In genomic region chr13:63486791-63487706, GRCm38 (mm10) we compare ENCODE assay signal across 13 mouse cellular contexts. TPM values are rescaled to one million over a fixed set of nuclear protein-coding genes. Genes with fewer than 3 reads are reported as not detected.
DNase-seq lines count a peak whose midpoint lies in the region; ATAC-seq and TF ChIP-seq lines count a peak whose summit lies in the region.
"Had no signal": no experiment of that assay in that cellular context is flagged by ENCODE, and none has a peak within 500 bp of the region (broad histone marks: within the 10 kb centered on the region; RNA-seq: fewer than 3 reads in every experiment).

No protein-coding gene starts in this region.

- 35% methylated on average over 18 of the region's 18 CpGs for WGBS in intestine, embryonic 14.5 days
- 35% methylated on average over 18 of the region's 18 CpGs for WGBS in intestine, embryonic 15.5 days
- 15% methylated on average over 18 of the region's 18 CpGs for WGBS in forebrain, embryonic 11.5 days
- 6% methylated on average over 18 of the region's 18 CpGs for WGBS in hindbrain, postnatal 0 days
- 5% methylated on average over 18 of the region's 18 CpGs for WGBS in neural tube, embryonic 12.5 days

- no peak overlapping the region for H3K27ac ChIP-seq in intestine, embryonic 14.5 days (ENCODE audit: low read depth)
- H3K27ac ChIP-seq in intestine, embryonic 15.5 days: no peak overlapping the region
- H3K27ac ChIP-seq in forebrain, embryonic 11.5 days (ENCODE audit: low read depth, low read length): peak overlapping the region; percentile 75
- H3K27ac ChIP-seq in hindbrain, postnatal 0 days: no peak overlapping the region
- H3K27ac ChIP-seq in neural tube, embryonic 12.5 days: peak overlapping the region; percentile 34; the same call in 1 of the 2 replicates
- H3K27ac ChIP-seq: macrophage had no signal

- no peak overlapping the region for H3K9ac ChIP-seq in intestine, embryonic 14.5 days (ENCODE audit: low read length)
- H3K9ac ChIP-seq in intestine, embryonic 15.5 days: no peak overlapping the region
- H3K9ac ChIP-seq in forebrain, embryonic 11.5 days (ENCODE audit: low read length): no peak overlapping the region
- H3K9ac ChIP-seq in hindbrain, postnatal 0 days (replicated peaks; ENCODE audit: low read length): 0 out of 2 replicates have a peak overlapping the region, but pooled peaks have one; percentile 3
- 0 out of 2 replicates have a peak overlapping the region, but pooled peaks have one; percentile 33 for H3K9ac ChIP-seq in neural tube, embryonic 12.5 days

- no peak for DNase-seq in intestine, embryonic 14.5 days (ENCODE audit: low spot score)
- peak; percentile 79 for DNase-seq in forebrain, embryonic 11.5 days (ENCODE audit: low spot score)
- peak; percentile 20 for DNase-seq in hindbrain, postnatal 0 days (ENCODE audit: low spot score)
- DNase-seq in left cerebral cortex, adult 9 months (ENCODE audit: low spot score in 2 of 2): no peak
- DNase-seq in layer of hippocampus, postnatal 14 days (ENCODE audit: low spot score in 2 of 2): no peak
- DNase-seq in T-cell, adult 2 months (ENCODE audit: low spot score): no peak
- DNase-seq: gastrocnemius, postnatal 14 days; liver; thymus, postnatal 36 days had no signal

- no peaks in the 10 kb centered on the region for H3K36me3 ChIP-seq in intestine, embryonic 14.5 days (ENCODE audit: control insufficient read depth, insufficient read depth, low read length)
- H3K36me3 ChIP-seq in intestine, embryonic 15.5 days: no peaks in the 10 kb centered on the region
- H3K36me3 ChIP-seq in forebrain, embryonic 11.5 days (ENCODE audit: control insufficient read depth, insufficient read depth, low read length): no peaks in the 10 kb centered on the region
- no peaks in the 10 kb centered on the region for H3K36me3 ChIP-seq in hindbrain, postnatal 0 days (ENCODE audit: insufficient read depth, low read length)
- no peaks in the 10 kb centered on the region for H3K36me3 ChIP-seq in neural tube, embryonic 12.5 days
- H3K36me3 ChIP-seq: G1E had no signal

- H3K4me1 ChIP-seq in intestine, embryonic 14.5 days (replicated peaks; ENCODE audit: control insufficient read depth, insufficient read depth, low read length): no peaks in the 10 kb centered on the region
- H3K4me1 ChIP-seq in intestine, embryonic 15.5 days (replicated peaks): no peaks in the 10 kb centered on the region
- peaks cover 17% of the 10 kb centered on the region for H3K4me1 ChIP-seq in forebrain, embryonic 11.5 days (replicated peaks; ENCODE audit: control insufficient read depth, insufficient read depth, low read length)
- peaks cover 7% of the 10 kb centered on the region; the same call in 1 of the 2 replicates for H3K4me1 ChIP-seq in hindbrain, postnatal 0 days (ENCODE audit: insufficient read depth, low read length)
- H3K4me1 ChIP-seq in neural tube, embryonic 12.5 days: peaks cover 24% of the 10 kb centered on the region

- no peak overlapping the region for H3K4me3 ChIP-seq in intestine, embryonic 14.5 days (ENCODE audit: low read depth, low read length)
- no peak overlapping the region for H3K4me3 ChIP-seq in intestine, embryonic 15.5 days (replicated peaks)
- H3K4me3 ChIP-seq in forebrain, embryonic 11.5 days (ENCODE audit: low read depth, low read length): no peak overlapping the region
- H3K4me3 ChIP-seq in hindbrain, postnatal 0 days (ENCODE audit: low read length): peak overlapping the region; percentile 16; the same call in 1 of the 2 replicates
- no peak overlapping the region for H3K4me3 ChIP-seq in neural tube, embryonic 12.5 days

- TF ChIP-seq CTCF in hindbrain, postnatal 0 days (IDR thresholded peaks at IDR 0.05; ENCODE audit: low read depth): no peak

- 0 out of 2 replicates have a peak overlapping the region, but pooled peaks have one; percentile 4 for H3K4me2 ChIP-seq in intestine, embryonic 14.5 days (ENCODE audit: low read length)
- H3K4me2 ChIP-seq in intestine, embryonic 15.5 days (replicated peaks): no peak overlapping the region
- H3K4me2 ChIP-seq in forebrain, embryonic 11.5 days (ENCODE audit: low read depth, low read length, severe bottlenecking): peak overlapping the region; percentile 31; the same call in 1 of the 2 replicates
- peak overlapping the region; percentile 46 for H3K4me2 ChIP-seq in hindbrain, postnatal 0 days (ENCODE audit: low read depth, low read length)
- H3K4me2 ChIP-seq in neural tube, embryonic 12.5 days (replicated peaks): peak overlapping the region; percentile 48

- ATAC-seq in intestine, embryonic 14.5 days (replicated peaks; ENCODE audit: low FRiP score, low TSS enrichment, low read depth): no peak
- ATAC-seq in intestine, embryonic 15.5 days: no peak
- peak; percentile 87 for ATAC-seq in forebrain, embryonic 11.5 days (replicated peaks; ENCODE audit: low FRiP score)
- peak; percentile 49 for ATAC-seq in hindbrain, postnatal 0 days
- peak; percentile 90 for ATAC-seq in neural tube, embryonic 12.5 days (ENCODE audit: low FRiP score, low read depth)

- H3K27me3 ChIP-seq in intestine, embryonic 14.5 days (replicated peaks; ENCODE audit: control insufficient read depth, insufficient read depth, low read length): no peaks in the 10 kb centered on the region
- H3K27me3 ChIP-seq in intestine, embryonic 15.5 days (replicated peaks): no peaks in the 10 kb centered on the region
- no peaks in the 10 kb centered on the region for H3K27me3 ChIP-seq in forebrain, embryonic 11.5 days (ENCODE audit: control insufficient read depth, insufficient read depth, low read length)
- H3K27me3 ChIP-seq in hindbrain, postnatal 0 days (ENCODE audit: insufficient read depth, low read length): no peaks in the 10 kb centered on the region
- no peaks in the 10 kb centered on the region for H3K27me3 ChIP-seq in neural tube, embryonic 12.5 days (replicated peaks)

- no peaks in the 10 kb centered on the region for H3K9me3 ChIP-seq in intestine, embryonic 14.5 days (ENCODE audit: control insufficient read depth, low read length)
- no peaks in the 10 kb centered on the region for H3K9me3 ChIP-seq in intestine, embryonic 15.5 days
- H3K9me3 ChIP-seq in forebrain, embryonic 11.5 days (ENCODE audit: control insufficient read depth, low read length): no peaks in the 10 kb centered on the region
- H3K9me3 ChIP-seq in hindbrain, postnatal 0 days (ENCODE audit: low read length): no peaks in the 10 kb centered on the region
- no peaks in the 10 kb centered on the region for H3K9me3 ChIP-seq in neural tube, embryonic 12.5 days
- H3K9me3 ChIP-seq: G1E had no signal

RNA-seq across cellular contexts. Expression of gene Fancc, which starts 10.0 kb away (rescaled TPM):
- polyA plus RNA-seq in intestine, embryonic 14.5 days (2014; fragmentation: Nextera tagmentation; extraction: Ambion mirVana): 18.3 and 25.7 TPM in 2 replicates
- 17.1 and 17.7 TPM in 2 replicates for polyA plus RNA-seq in intestine, embryonic 15.5 days (2015; fragmentation: Nextera tagmentation; extraction: Ambion mirVana)
- 20.4 and 22.5 TPM in 2 replicates for polyA plus RNA-seq in forebrain, embryonic 11.5 days (2014; fragmentation: Nextera tagmentation; extraction: Ambion mirVana)
- 17.7 and 25.9 TPM in 2 replicates for total RNA-seq in hindbrain, postnatal 0 days (2014; rRNA removed)
- polyA plus RNA-seq in hindbrain, postnatal 0 days (2015; fragmentation: Nextera tagmentation; extraction: Ambion mirVana): 11.4 and 11.9 TPM in 2 replicates
- 22.7 and 24.0 TPM in 2 replicates for polyA plus RNA-seq in neural tube, embryonic 12.5 days (2016; fragmentation: Nextera tagmentation; extraction: Ambion mirVana)
- total RNA-seq in layer of hippocampus, postnatal 14 days (2021): 1 to 10 TPM; 7.1 to 7.7 TPM

Comparison
In these comparisons a context has a peak if more than half of its experiments do, and no peak if none do; other contexts are left out.
1. ATAC-seq: peak in forebrain, embryonic 11.5 days (single experiment), hindbrain, postnatal 0 days (single experiment) and neural tube, embryonic 12.5 days (single experiment); none in intestine, embryonic 14.5 days (single experiment) and intestine, embryonic 15.5 days (single experiment).
2. DNase-seq: peak in forebrain, embryonic 11.5 days (single experiment) and hindbrain, postnatal 0 days (single experiment); none in intestine, embryonic 14.5 days (single experiment), left cerebral cortex, adult 9 months (0 of 2), layer of hippocampus, postnatal 14 days (0 of 2) and T-cell, adult 2 months (single experiment).
3. H3K27ac ChIP-seq: peak in forebrain, embryonic 11.5 days (single experiment) and neural tube, embryonic 12.5 days (single experiment); none in intestine, embryonic 14.5 days (single experiment), intestine, embryonic 15.5 days (single experiment) and hindbrain, postnatal 0 days (single experiment).
4. H3K9ac ChIP-seq: peak in hindbrain, postnatal 0 days (single experiment) and neural tube, embryonic 12.5 days (single experiment); none in intestine, embryonic 14.5 days (single experiment), intestine, embryonic 15.5 days (single experiment) and forebrain, embryonic 11.5 days (single experiment).